Mouse (Mus musculus): ENCODE measurements at regions not wholly inside any gene's neighbourhood (a gene's known extent, or its start where the extent isn't known, plus 50 kb on each side); places are given as distances from the start of the nearest gene placed in this dataset.

DNA sequence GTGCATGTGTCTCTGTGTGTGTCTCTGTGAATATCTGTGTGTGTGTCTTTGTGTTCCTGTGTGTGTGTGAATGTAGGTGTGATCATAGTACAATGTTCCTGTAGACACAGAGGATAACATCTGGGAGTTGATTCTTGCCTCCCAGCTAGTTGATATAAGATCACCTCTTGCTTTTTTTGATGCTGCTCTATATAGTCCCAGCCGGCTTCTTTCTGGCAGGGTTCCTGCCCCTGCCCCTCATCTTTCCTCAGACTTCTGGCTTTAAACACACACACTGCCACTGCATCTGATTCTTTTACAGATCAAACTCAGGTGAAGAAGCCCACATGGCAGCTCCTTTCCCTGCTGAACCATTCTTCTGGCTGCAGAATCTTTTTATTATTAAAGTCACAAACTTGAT, 487.6 kb upstream of the Arpp21 start:
- no peak for DNase-seq (ENCODE audit: low spot score)

DNA sequence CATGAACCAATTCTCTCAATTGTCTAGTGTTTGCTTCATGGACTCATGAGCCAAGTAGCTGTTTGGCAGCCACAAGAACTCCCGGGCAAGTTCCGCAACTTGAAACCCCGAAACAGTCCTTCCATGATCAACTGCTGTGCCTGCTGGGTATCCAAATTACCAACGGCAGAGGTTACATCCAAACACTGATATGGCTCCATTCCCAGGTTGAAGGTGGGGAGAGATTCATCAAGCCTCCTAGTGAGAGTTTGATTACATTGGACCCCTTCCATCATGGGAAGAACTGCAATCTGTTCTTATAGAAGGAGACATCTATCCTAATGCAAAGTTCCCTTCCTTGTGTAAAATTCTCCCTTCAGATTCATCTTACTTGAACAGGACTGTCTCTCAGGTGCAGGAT, 486.8 kb upstream of the Arpp21 start:
- DNase-seq (ENCODE audit: low spot score) = no peak

DNA sequence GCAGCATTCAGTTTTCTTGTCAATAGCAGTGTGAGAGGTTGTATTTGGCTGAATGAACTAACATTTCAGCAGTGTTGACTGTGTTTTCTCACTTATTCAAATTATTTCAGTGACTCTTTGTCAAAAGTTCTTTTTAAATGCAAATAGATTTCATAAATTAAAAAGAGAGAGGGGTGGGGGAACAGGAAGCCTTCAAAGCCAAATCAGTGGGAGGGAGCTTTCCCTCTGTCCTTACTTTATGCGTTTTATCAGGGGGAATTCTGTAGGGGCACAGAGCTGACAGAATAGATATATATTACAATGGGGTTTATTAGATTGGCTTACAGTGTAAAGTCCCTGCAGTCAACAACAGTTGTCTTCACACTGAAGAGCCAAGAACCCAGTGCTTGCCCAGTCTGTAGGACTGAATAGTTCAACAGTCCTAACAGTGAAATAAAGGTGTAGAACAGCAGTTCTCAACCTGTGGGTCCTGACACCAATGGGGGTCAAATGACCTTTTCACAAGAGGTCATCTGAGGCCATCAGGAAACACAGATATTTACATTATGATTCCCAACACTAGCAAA, 479.5 kb upstream of the Arpp21 start:
- DNase-seq (ENCODE audit: low spot score) = no peak

DNA sequence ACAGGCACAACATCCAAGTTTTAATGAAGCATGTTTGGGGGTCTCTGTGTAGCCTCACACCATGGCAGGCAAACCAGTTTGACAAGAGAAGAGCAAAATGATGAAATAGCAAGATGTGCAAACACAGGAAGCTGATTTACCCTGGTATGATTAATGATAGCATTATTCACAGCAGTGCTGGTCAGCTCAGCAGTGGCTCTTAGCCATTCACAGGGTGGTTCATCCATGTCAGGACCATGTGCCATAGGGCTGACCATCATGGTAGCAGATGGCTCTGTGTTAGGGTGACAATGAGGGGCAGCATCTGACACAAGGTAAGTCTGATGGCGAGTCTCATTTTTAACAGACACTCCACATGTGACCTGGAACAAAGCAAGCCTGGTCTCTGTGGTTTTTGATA, 443.1 kb upstream of the Arpp21 start:
- no peak for DNase-seq (ENCODE audit: low spot score)

DNA sequence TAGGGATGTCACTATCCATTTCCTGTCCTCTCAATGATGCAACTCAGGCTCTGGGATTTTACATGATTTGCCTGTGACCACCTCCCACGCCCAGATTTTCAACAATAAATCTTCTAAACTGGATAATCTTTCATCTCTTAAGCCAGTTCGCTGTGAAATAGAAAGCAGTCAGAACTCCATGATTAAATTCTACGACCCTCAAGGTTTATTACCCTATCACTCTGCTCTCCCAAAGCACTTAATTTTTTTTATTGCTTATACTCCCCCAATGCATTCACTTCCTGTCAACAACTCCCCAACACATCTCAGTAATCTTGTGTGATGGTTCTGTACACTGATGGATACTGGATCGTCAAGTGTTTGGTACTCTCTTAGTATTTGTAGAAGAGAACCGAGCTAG, 439.5 kb upstream of the Arpp21 start:
- no peak for DNase-seq (ENCODE audit: low spot score)

All from layer of hippocampus, adult 9-10 months (tissue).